Mouse (Mus musculus): ENCODE measurements around the gene Esrp2. TPM values are rescaled to one million over a fixed set of nuclear protein-coding genes. Genes with fewer than 3 reads are reported as not detected.

The Esrp2 gene
- polyA plus RNA-seq, 1 experiment from 2014 or later, result 0.87 TPM

DNA sequence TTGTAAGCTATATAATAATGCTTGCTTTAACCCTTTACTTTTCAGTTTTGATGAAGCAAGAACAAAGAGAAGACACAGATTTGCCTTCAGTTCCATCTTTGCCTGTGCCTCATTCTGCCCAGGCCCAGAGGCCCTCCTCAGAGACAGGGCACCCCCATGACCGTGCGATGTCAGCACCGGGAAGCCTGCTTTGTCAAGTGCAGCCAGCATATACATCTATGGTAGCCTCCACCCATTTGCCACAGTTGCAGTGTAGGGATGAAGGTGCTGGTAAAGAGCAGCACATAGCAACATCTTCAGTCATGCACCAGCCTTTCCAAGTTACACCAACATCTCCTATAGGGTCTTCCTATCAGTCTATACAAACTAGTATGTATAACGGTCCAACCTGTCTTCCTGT, 28.7 kb downstream of the Esrp2 start:
- Histone ChIP-seq H3K27me3 (no peaks in the 10 kb centered on the region), H3K4me1 (no peaks in the 10 kb centered on the region), H3K36me3 (peaks cover 49% of the 10 kb centered on the region), H3K4me2 (replicated peaks) (no peak overlapping the region), H3K9me3 (no peaks in the 10 kb centered on the region), H3K9ac (replicated peaks) (no peak overlapping the region), H3K27ac (replicated peaks) (no peak overlapping the region), H3K4me3 (no peak overlapping the region)
- ATAC-seq (ENCODE audit: low FRiP score, low read depth), result no peak
- WGBS, result 95% methylated on average over 4 of the region's 4 CpGs

DNA sequence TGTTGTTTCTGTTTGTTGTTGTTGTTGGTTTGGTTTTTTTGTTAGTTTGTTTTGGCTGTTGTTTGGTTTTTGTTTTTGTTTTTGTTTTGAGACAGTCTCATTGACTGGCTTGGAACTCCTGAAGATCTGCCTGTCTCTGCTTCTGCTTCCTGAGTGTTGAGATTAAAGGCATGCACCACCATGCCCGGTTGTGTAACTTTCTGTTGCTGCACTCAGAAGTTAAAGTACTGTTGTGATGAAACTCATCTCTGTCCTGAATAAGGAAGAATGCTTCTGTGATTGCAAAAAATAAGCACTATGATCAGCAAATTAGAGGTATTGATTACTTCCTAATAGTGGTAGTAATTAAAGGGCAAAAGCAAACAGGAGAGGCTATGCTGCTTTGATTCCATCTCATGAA, 30.6 kb downstream of the Esrp2 start:
- Histone ChIP-seq H3K27me3 (no peaks in the 10 kb centered on the region), H3K36me3 (peaks cover 40% of the 10 kb centered on the region), H3K9me3 (no peaks in the 10 kb centered on the region), H3K27ac (replicated peaks) (no peak overlapping the region), H3K4me2 (replicated peaks) (no peak overlapping the region), H3K9ac (replicated peaks) (no peak overlapping the region), H3K4me1 (no peaks in the 10 kb centered on the region), H3K4me3 (no peak overlapping the region)
- 92% methylated on average over 1 of the region's 1 CpGs for WGBS
- ATAC-seq (ENCODE audit: low FRiP score, low read depth), result no peak

DNA sequence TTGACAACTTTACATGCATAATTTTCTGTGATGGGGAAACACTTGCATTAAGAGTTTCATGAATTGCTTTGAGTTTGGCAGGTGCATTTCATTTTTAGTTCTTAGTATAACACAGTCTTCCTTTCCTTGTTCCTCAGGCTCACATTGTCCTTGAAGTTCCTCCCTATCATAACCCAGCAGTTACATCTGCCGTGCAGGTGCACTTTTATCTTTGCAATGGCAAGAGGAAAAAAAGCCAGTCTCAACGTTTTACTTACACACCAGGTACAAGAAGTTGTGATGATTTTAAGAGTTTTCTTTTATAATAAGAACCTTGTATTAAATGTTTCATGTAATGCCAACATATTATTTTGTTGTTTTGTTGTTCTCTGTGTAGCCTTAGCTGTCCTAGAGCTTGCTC, 32.9 kb downstream of the Esrp2 start:
- no peak for ATAC-seq (ENCODE audit: low FRiP score, low read depth)
- no peaks in the 10 kb centered on the region for H3K9me3 ChIP-seq
- H3K36me3 ChIP-seq, result peaks cover 34% of the 10 kb centered on the region
- no peaks in the 10 kb centered on the region for H3K4me1 ChIP-seq
- no peak overlapping the region for H3K4me2 ChIP-seq (replicated peaks)
- H3K4me3 ChIP-seq, result no peak overlapping the region
- no peak overlapping the region for H3K27ac ChIP-seq (replicated peaks)
- no peak overlapping the region for H3K9ac ChIP-seq (replicated peaks)
- no peaks in the 10 kb centered on the region for H3K27me3 ChIP-seq
- 90% methylated on average over 2 of the region's 2 CpGs for WGBS

GRCm38 (mm10) chr8:106102321-106102720, 34.5 kb downstream of the Esrp2 start:
- no peak overlapping the region for H3K27ac ChIP-seq (replicated peaks)
- 92% methylated on average over 4 of the region's 4 CpGs for WGBS

More at GRCm38 (mm10) chr8:106102321-106102720, 34.5 kb downstream of the Esrp2 start:
- no peak overlapping the region for H3K4me2 ChIP-seq (replicated peaks)
- H3K9ac ChIP-seq (replicated peaks), result no peak overlapping the region
- peaks cover 24% of the 10 kb centered on the region for H3K36me3 ChIP-seq
- H3K27me3 ChIP-seq, result no peaks in the 10 kb centered on the region
- H3K4me1 ChIP-seq, result no peaks in the 10 kb centered on the region
- no peak overlapping the region for H3K4me3 ChIP-seq
- ATAC-seq (ENCODE audit: low FRiP score, low read depth), result no peak
- H3K9me3 ChIP-seq, result no peaks in the 10 kb centered on the region

Other genes with a start within 250 kb of the Esrp2 start
- 0.43 and 0.82 TPM in 2 replicates for gene Nrn1l, start 243.4 kb downstream of the Esrp2 start, polyA plus RNA-seq (2016; fragmentation: Nextera tagmentation; extraction: Ambion mirVana)
- gene Pskh1, start 236.5 kb downstream of the Esrp2 start, polyA plus RNA-seq (2016; fragmentation: Nextera tagmentation; extraction: Ambion mirVana), result 23.0 and 23.2 TPM in 2 replicates
- gene Ctrl, start 203.1 kb downstream of the Esrp2 start, polyA plus RNA-seq (2016; fragmentation: Nextera tagmentation; extraction: Ambion mirVana), result 2.3 and 3.4 TPM in 2 replicates
- 21.4 and 25.8 TPM in 2 replicates for gene Psmb10, start 198.5 kb downstream of the Esrp2 start, polyA plus RNA-seq (2016; fragmentation: Nextera tagmentation; extraction: Ambion mirVana)
- 0.45 and 0.99 TPM in 2 replicates for gene Lcat, start 193.6 kb downstream of the Esrp2 start, polyA plus RNA-seq (2016; fragmentation: Nextera tagmentation; extraction: Ambion mirVana)
- gene Slc12a4, start 170.9 kb downstream of the Esrp2 start, polyA plus RNA-seq (2016; fragmentation: Nextera tagmentation; extraction: Ambion mirVana), result 11.4 and 12.7 TPM in 2 replicates
- not detected in 2 replicates for gene Dpep3, start 157.5 kb downstream of the Esrp2 start, polyA plus RNA-seq (2016; fragmentation: Nextera tagmentation; extraction: Ambion mirVana)
- gene Dus2, start 145.6 kb downstream of the Esrp2 start, polyA plus RNA-seq (2016; fragmentation: Nextera tagmentation; extraction: Ambion mirVana), result 15.9 and 17.8 TPM in 2 replicates
- gene Dpep2nb, start 131.0 kb downstream of the Esrp2 start, polyA plus RNA-seq (2016; fragmentation: Nextera tagmentation; extraction: Ambion mirVana), result 0.22 TPM in 1 of 2 replicates, not detected in the other
- gene Ddx28, start 125.1 kb downstream of the Esrp2 start, polyA plus RNA-seq (2016; fragmentation: Nextera tagmentation; extraction: Ambion mirVana), result 19.7 and 19.8 TPM in 2 replicates
- gene Nfatc3, start 78.1 kb downstream of the Esrp2 start, polyA plus RNA-seq (2016; fragmentation: Nextera tagmentation; extraction: Ambion mirVana), result 5.3 and 6.0 TPM in 2 replicates
- 14.2 and 16.7 TPM in 2 replicates for gene Pla2g15, start 13.4 kb upstream of the Esrp2 start, polyA plus RNA-seq (2016; fragmentation: Nextera tagmentation; extraction: Ambion mirVana)
- 63.2 and 63.8 TPM in 2 replicates for gene Slc7a6, start 31.9 kb upstream of the Esrp2 start, polyA plus RNA-seq (2016; fragmentation: Nextera tagmentation; extraction: Ambion mirVana)
- 36.6 and 39.4 TPM in 2 replicates for gene Slc7a6os, start 74.0 kb upstream of the Esrp2 start, polyA plus RNA-seq (2016; fragmentation: Nextera tagmentation; extraction: Ambion mirVana)
- 57.3 and 59.9 TPM in 2 replicates for gene Prmt7, start 74.0 kb upstream of the Esrp2 start, polyA plus RNA-seq (2016; fragmentation: Nextera tagmentation; extraction: Ambion mirVana)
- 26.3 and 28.6 TPM in 2 replicates for gene Smpd3, start 201.0 kb upstream of the Esrp2 start, polyA plus RNA-seq (2016; fragmentation: Nextera tagmentation; extraction: Ambion mirVana)